Mouse (Mus musculus): ENCODE measurements around the gene Slc6a12.
A peak's percentile ranks its signal among the peaks of the same experiment; 100 is the strongest.

Gene Slc6a12

DNA sequence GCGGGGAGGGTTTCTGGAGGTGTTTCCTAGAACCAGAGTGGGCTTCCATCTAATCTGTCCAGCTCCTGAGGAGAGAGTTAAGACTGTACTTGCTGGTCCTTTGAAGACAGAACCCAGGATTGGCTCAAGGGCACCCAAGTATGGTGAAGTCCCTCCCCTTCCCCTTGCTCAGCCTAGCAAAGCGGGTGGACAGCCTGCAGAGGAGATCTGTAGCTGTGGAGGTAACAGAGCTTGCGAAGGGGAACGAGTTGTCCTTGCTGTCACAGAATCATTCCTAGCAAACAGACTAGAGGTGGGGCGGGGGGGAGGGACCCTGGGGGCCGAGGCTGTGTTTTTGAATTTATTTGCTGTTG, 871 bp downstream of the Slc6a12 start:
- DNase-seq = no peak

GRCm38 (mm10) chr6:121344329-121344728, 1.5 kb downstream of the Slc6a12 start:
- no peak for DNase-seq

DNA sequence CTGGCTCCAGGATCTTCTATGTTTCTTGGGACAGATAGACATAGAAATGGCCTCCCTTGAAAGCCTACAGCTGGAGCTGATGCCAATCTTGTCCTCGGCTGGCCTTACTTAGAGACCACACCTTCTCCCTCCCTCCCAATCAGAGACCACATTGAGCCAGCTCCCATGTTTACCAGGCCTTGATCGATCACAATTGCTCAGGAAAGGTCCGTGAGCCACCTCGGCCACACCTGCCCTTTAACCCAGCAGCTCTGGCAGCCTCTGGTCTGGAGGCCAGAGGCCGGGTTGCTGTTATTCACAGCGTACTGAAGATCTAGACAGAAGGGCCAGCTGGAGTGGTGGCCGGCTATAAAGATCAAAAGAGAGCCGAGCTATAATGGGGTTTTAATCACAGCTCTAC, 3.6 kb downstream of the Slc6a12 start:
- no peak for DNase-seq

GRCm38 (mm10) chr6:121352276-121352675, 9.4 kb downstream of the Slc6a12 start:
- no peak for DNase-seq

DNA sequence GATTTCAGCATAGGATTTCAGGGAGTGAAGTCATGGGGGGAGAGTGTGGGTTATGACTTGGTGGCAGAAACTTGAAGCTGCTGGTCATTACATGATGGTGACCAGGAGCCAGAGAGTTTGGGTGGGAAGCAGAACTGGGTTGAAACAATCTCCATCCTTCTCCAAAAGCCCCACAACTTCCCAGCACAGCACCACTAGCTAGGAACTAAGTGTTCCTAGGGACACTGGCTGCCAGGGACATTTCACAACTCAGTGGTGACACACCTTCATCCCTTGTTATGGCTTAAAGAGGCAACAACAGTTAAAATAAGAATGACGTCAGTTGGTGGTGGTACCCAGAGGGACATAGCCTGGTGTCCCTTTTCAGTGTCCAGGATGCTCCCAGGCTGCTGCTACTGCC, 13.2 kb downstream of the Slc6a12 start:
- no peak for DNase-seq

GRCm38 (mm10) chr6:121357232-121357631, 14.4 kb downstream of the Slc6a12 start:
- no peak for DNase-seq

GRCm38 (mm10) chr6:121363061-121363460, 20.2 kb downstream of the Slc6a12 start:
- peak; percentile 51 to 52 for DNase-seq

- peak; percentile 62 to 68 for DNase-seq
Measured at GRCm38 (mm10) chr6:121363956-121364355, 21.1 kb downstream of the Slc6a12 start.

DNA sequence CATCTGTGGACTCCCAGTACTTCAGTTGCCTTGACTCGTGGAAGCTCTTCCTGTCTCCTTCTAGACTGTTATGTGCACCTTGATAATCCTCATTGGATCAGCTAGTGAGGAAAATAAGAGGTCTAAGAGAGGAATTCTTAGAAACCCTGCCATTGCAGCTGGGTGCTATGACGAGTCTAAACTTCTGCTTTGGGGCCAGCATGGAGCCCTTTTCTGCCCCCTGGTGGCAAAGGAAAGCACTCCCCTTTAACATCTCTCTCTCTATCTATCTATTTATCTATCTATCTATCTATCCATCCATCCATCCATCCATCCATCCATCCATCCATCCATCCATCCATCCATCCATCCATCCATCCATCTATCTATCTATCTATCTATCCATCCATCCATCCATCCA, 23.7 kb downstream of the Slc6a12 start:
- DNase-seq = peak; percentile 52 to 56

GRCm38 (mm10) chr6:121367099-121367498, 24.2 kb downstream of the Slc6a12 start:
- no peak for DNase-seq

DNA sequence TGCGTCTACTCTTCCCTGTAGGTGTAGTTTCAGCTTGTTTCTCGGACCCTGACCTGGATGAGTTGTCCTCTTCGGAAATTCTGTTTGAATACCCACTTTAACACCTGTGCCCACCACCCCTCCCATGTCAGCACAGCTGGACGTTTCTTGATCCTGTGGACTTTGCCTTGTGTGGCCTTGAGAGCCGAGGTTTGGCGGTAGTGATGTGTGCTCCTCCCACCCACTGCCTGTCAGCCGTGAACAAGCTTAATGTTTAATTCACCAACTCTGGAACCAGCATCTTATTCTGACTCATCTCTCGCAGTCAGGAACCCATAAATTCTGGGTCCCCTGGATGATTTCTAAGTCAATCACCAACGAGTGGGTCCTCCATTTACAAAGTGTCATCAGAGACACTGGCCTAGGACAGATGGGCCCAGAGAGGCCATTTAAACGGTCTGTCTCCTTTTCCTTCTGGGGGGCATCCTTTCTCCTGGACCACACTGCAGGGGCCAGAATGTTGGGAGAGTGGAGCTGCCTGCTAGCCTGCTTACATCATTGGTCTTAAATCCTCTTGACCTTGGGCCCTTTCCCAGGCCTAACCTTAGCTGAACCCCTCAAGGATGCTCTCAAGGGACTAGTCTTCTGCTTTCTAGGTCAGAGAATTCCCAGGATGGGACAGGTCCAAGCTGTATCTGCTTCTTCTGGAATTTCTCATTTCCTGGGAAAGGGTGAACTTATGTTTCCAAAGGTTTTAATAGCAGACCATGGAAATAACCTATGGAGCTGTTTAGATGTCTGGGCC, 28.5 kb downstream of the Slc6a12 start:
- no peak for DNase-seq

GRCm38 (mm10) chr6:121376159-121376558, 33.3 kb downstream of the Slc6a12 start:
- DNase-seq = peak; percentile 31 to 39

DNA sequence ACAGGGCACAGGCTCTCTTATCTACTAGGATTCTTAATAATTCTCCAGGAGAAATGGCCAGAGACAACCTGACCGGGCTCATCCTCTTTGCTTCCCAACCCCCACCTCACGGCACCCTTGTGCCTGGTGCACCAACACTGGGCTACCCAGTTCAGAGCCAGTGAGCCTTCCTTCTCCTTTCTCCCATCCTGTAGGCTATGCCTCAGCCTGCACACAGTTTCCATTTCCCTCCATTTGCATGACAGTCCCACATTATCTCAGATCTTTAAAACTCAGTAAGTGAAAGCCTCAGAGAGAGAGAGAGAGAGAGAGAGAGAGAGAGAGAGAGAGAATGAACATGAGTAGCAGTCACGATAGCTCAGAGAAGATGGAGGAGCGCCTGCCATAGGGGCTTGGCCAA, 35.4 kb downstream of the Slc6a12 start:
- no peak for DNase-seq

- no peak for DNase-seq
Measured at GRCm38 (mm10) chr6:121380576-121380975, 37.7 kb downstream of the Slc6a12 start.

GRCm38 (mm10) chr6:121382071-121382470, 39.2 kb downstream of the Slc6a12 start:
- no peak for DNase-seq

DNA sequence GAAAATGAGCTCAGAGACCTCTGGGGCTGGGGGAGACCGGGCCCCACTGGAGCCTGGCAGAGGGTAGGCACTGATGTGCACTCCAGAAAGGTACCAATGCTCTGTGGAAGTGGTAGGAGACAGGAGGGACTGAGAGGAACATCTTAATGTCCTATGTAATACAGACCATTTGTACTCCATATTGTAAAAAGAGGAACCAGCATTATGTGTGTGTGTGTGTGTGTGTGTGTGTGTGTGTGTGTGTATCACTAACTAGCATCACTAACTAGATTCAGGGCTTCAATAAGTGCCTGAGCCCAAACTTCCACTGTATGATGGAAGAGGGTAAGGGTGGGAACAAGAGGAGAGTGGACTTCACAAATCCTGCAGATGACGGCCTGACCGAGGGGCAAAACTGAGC, 42.5 kb downstream of the Slc6a12 start:
- no peak for DNase-seq

DNA sequence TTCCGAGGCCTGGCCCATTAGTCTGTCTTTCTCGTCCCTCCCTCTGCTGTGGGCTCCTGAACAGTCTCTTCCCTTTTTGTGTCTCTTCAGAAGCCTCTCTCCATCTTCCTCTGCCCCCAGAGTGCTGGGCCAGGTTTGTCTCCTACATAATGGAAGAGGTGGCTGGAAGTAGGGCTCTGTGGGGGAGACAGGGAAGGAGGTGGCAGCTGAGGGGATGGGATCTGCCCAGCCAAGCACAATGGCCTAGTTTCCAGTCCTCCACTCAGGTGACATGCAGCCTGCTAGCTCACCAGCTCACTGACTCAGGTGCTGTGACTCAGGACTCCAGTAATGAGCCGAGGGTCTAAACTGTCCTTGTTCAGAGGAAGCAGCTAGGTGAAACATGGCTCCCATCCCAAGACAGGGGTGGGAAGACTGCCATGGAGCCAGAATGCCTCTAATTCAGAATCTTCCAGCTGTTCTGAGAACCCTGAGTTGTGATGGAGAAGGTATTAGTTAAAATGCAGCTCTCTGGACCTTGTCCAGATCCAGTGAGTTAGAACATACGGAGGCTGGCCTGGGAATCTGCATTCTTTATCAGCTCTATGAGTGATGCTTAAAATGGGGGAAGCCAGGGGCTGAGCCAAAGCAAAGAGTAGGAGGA, 49.9 kb downstream of the Slc6a12 start:
- DNase-seq = peak; percentile 22 to 42

- DNase-seq = no peak
Measured at GRCm38 (mm10) chr6:121401140-121401539, 58.3 kb downstream of the Slc6a12 start.

- DNase-seq = no peak
Measured at GRCm38 (mm10) chr6:121401826-121402660, 59.2 kb downstream of the Slc6a12 start.

DNA sequence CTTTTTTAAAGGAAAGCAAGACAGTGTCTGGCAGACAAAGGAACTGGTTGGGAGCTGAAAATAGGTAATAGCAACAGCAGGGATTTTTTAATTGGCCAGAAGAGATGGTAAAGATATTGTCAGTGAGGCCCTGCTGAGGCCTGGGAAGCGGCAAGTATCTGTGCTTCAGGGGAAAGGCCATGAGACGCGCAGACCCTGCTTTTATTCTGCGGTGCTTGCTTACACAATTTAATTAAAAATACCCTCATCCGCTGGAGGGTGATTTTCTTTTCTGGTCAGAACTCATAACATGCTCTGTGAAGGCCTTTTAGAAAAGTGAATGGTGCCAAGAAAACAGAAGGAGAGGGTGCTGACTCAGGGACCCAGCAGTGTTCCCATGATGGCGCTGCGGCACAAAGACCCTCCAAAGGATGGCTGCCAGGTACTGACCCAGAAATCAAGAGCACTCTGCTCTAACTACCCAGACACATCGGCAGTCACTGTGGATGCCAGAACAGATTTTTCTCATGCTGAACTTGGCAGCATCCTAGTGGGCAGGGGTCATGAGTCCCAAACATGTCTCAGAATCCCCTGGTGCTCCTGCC, 59.9 kb downstream of the Slc6a12 start:
- peak in 1 of 2 experiments; percentile 36 for DNase-seq

DNA sequence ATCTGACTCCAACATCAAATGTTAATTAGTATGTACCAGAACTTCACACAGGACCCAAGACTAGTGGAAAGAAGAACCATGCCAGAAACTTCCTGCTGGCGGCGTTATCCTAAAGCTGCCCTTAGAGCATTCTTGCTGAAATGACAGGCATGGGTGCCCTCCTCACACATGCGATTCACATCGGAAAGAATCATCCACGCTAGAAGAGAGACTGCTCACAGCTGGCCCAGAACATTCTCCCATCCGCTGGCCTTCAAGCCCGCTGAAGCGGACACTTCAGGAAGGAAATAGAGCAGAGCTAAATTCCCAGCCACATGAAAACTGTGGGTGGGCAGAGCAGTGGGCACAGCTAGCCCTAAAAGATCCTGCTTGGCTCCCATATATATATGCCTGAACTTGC, 62.4 kb downstream of the Slc6a12 start:
- no peak for DNase-seq

DNA sequence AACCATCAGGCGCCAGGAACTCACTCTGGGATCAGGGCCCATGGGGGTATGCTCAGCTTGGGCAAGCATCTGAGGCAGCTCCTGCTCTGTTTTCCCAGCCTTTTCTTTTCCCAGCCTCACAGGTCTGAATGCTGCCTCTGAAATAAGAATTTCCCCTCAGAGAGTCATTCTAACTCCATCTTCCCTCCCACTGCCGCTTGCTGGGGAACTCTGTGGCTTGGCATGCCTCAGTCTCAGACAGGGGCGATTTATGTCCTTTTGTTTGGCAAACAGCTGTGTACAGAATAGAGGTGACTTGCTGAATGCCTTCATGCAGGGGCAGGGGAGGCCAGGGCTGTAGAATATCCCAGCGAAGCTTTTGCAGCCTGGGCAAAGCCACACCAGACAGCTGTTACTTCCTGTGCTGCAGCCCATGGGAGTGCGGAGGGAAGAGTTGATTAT, 64.7 kb downstream of the Slc6a12 start:
- no peak for DNase-seq
